Mouse (Mus musculus): ENCODE data around the gene Barhl1.

DNA sequence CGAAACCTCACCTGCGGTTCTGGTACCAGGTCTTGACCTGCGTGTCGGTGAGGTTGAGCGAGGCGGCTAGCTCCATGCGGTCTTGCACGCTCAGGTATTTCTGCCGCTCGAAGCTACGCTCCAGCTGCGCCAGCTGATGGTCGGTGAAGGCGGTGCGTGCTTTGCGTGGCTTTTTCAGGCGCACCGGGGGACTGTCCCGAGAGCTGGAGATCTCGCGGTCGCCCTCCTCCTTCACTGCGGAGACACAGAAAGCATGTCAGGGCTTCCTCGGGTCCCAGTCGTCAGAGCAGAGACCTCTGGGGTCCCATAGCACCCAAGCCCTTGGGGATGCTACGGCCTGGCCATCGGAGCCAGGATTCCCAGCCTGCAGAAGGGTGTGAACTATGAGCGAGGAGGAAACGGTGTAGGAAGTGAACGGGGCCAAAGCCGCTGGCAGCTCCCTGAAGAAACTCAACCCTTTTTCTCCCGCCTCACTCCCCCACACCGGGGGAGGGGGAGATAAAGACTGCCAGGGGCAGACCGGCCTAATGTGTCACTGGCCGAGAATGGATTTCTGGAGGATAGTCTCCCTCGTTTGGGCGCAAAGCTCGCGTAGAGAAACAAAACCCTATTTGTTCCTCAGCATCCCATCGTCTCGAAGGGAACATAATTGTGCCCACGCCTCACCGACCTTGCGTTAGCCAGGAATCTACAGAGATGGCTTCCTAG is 5.0 kb downstream of the Barhl1 start:
- TF ChIP-seq ZKSCAN1 (IDR thresholded peaks at IDR 0.05; ENCODE audit: low read depth, low read length) (no peak), TAL1 (IDR thresholded peaks at IDR 0.05; ENCODE audit: low read length) (no peak), MXI1 (IDR thresholded peaks at IDR 0.05; ENCODE audit: low read depth, low read length) (no peak), MEF2A (IDR thresholded peaks at IDR 0.05; ENCODE audit: extremely low read depth, insufficient replicate concordance, low read depth, low read length, poor library complexity, severe bottlenecking) (no peak), CTCF (IDR thresholded peaks at IDR 0.05 in 2 of 3, conservative IDR thresholded peaks at IDR 0.05 in 1 of 3; ENCODE audit: control insufficient read depth in 1 of 3, insufficient read depth in 1 of 3, low read depth in 2 of 3, low read length in 3 of 3, poor library complexity in 1 of 3, severe bottlenecking in 1 of 3) (no peak), USF2 (IDR thresholded peaks at IDR 0.05; ENCODE audit: borderline replicate concordance in 1 of 2, insufficient read depth in 1 of 2, low read depth in 1 of 2, low read length in 2 of 2) (no peak)
